Mouse (Mus musculus): ENCODE measurements at regions not wholly inside any gene's neighbourhood (a gene's known extent, or its start where the extent isn't known, plus 50 kb on each side); places are given as distances from the start of the nearest gene placed in this dataset.

- Histone ChIP-seq H3K9ac (no peak overlapping the region), H3K27ac (no peak overlapping the region), H3K9me3 (no peaks in the 10 kb centered on the region), H3K4me1 (no peaks in the 10 kb centered on the region), H3K4me2 (replicated peaks) (no peak overlapping the region), H3K27me3 (replicated peaks) (no peaks in the 10 kb centered on the region), H3K4me3 (no peak overlapping the region), H3K36me3 (no peaks in the 10 kb centered on the region)
- ATAC-seq (ENCODE audit: low FRiP score, low read depth), result no peak
Measured at GRCm38 (mm10) chr8:44656031-44656430, 279.2 kb upstream of the Fat1 start.

GRCm38 (mm10) chr8:44656470-44656869 is 278.8 kb upstream of the Fat1 start:
- H3K36me3 ChIP-seq, result no peaks in the 10 kb centered on the region
- H3K4me3 ChIP-seq, result no peak overlapping the region
- H3K9me3 ChIP-seq, result no peaks in the 10 kb centered on the region
- H3K4me2 ChIP-seq (replicated peaks), result no peak overlapping the region
- no peak overlapping the region for H3K9ac ChIP-seq
- no peaks in the 10 kb centered on the region for H3K4me1 ChIP-seq
- no peak for ATAC-seq (ENCODE audit: low FRiP score, low read depth)
- no peaks in the 10 kb centered on the region for H3K27me3 ChIP-seq (replicated peaks)
- WGBS, result 82% methylated on average over 4 of the region's 4 CpGs
- no peak overlapping the region for H3K27ac ChIP-seq

- no peak for ATAC-seq (ENCODE audit: low FRiP score, low read depth)
- WGBS, result 79% methylated on average over 2 of the region's 2 CpGs
- no peaks in the 10 kb centered on the region for H3K36me3 ChIP-seq
- no peaks in the 10 kb centered on the region for H3K9me3 ChIP-seq
- no peak overlapping the region for H3K4me2 ChIP-seq (replicated peaks)
- no peaks in the 10 kb centered on the region for H3K4me1 ChIP-seq
- H3K9ac ChIP-seq, result no peak overlapping the region
- H3K27me3 ChIP-seq (replicated peaks), result no peaks in the 10 kb centered on the region
- H3K27ac ChIP-seq, result no peak overlapping the region
- H3K4me3 ChIP-seq, result no peak overlapping the region
Measured at GRCm38 (mm10) chr8:44661696-44662095, 273.6 kb upstream of the Fat1 start.

GRCm38 (mm10) chr8:44687126-44687525 is 248.1 kb upstream of the Fat1 start:
- Histone ChIP-seq H3K4me2 (replicated peaks) (no peak overlapping the region), H3K9me3 (no peaks in the 10 kb centered on the region), H3K4me3 (no peak overlapping the region), H3K36me3 (no peaks in the 10 kb centered on the region), H3K27me3 (replicated peaks) (no peaks in the 10 kb centered on the region), H3K4me1 (no peaks in the 10 kb centered on the region), H3K9ac (no peak overlapping the region), H3K27ac (no peak overlapping the region)
- 85% methylated on average over 9 of the region's 9 CpGs for WGBS
- no peak for ATAC-seq (ENCODE audit: low FRiP score, low read depth)

- no peaks in the 10 kb centered on the region for H3K36me3 ChIP-seq
- no peak overlapping the region for H3K4me2 ChIP-seq (replicated peaks)
- H3K4me1 ChIP-seq, result 0 out of 2 replicates have a peak, but pooled peaks cover 8% of the 10 kb centered on the region
- WGBS, result 89% methylated on average over 9 of the region's 9 CpGs
- no peak overlapping the region for H3K4me3 ChIP-seq
- no peak overlapping the region for H3K9ac ChIP-seq
- H3K9me3 ChIP-seq, result no peaks in the 10 kb centered on the region
- H3K27me3 ChIP-seq (replicated peaks), result no peaks in the 10 kb centered on the region
- H3K27ac ChIP-seq, result no peak overlapping the region
- no peak for ATAC-seq (ENCODE audit: low FRiP score, low read depth)
Measured at GRCm38 (mm10) chr8:44689837-44690592, 245.2 kb upstream of the Fat1 start.

GRCm38 (mm10) chr8:44690593-44690950 is 244.7 kb upstream of the Fat1 start:
- 89% methylated on average over 4 of the region's 4 CpGs for WGBS
- Histone ChIP-seq H3K9me3 (no peaks in the 10 kb centered on the region), H3K4me1 (0 out of 2 replicates have a peak, but pooled peaks cover 8% of the 10 kb centered on the region), H3K27me3 (replicated peaks) (no peaks in the 10 kb centered on the region), H3K4me2 (replicated peaks) (no peak overlapping the region), H3K4me3 (no peak overlapping the region), H3K9ac (no peak overlapping the region), H3K27ac (no peak overlapping the region), H3K36me3 (no peaks in the 10 kb centered on the region)
- no peak for ATAC-seq (ENCODE audit: low FRiP score, low read depth)

- no peaks in the 10 kb centered on the region for H3K9me3 ChIP-seq
- no peak overlapping the region for H3K27ac ChIP-seq
- H3K27me3 ChIP-seq (replicated peaks), result no peaks in the 10 kb centered on the region
- H3K4me3 ChIP-seq, result no peak overlapping the region
- ATAC-seq (ENCODE audit: low FRiP score, low read depth), result no peak
- H3K4me1 ChIP-seq, result peaks cover 13% of the 10 kb centered on the region; the same call in 1 of the 2 replicates
- H3K36me3 ChIP-seq, result no peaks in the 10 kb centered on the region
- 84% methylated on average over 7 of the region's 7 CpGs for WGBS
- H3K9ac ChIP-seq, result no peak overlapping the region
- H3K4me2 ChIP-seq (replicated peaks), result no peak overlapping the region
Measured at GRCm38 (mm10) chr8:44691140-44691539, 244.1 kb upstream of the Fat1 start.

- Histone ChIP-seq H3K36me3 (no peaks in the 10 kb centered on the region), H3K27ac (no peak overlapping the region), H3K9ac (no peak overlapping the region), H3K9me3 (no peaks in the 10 kb centered on the region), H3K27me3 (replicated peaks) (no peaks in the 10 kb centered on the region), H3K4me1 (peaks cover 18% of the 10 kb centered on the region; the same call in 1 of the 2 replicates), H3K4me2 (replicated peaks) (no peak overlapping the region), H3K4me3 (no peak overlapping the region)
- no peak for ATAC-seq (ENCODE audit: low FRiP score, low read depth)
- 79% methylated on average over 8 of the region's 8 CpGs for WGBS
Measured at GRCm38 (mm10) chr8:44692036-44692688, 243.1 kb upstream of the Fat1 start.

GRCm38 (mm10) chr8:44694861-44695260 is 240.4 kb upstream of the Fat1 start:
- no peak for ATAC-seq (ENCODE audit: low FRiP score, low read depth)
- Histone ChIP-seq H3K4me3 (no peak overlapping the region), H3K27ac (no peak overlapping the region), H3K36me3 (no peaks in the 10 kb centered on the region), H3K4me2 (replicated peaks) (no peak overlapping the region), H3K4me1 (peaks cover 18% of the 10 kb centered on the region; the same call in 1 of the 2 replicates), H3K9ac (no peak overlapping the region), H3K27me3 (replicated peaks) (no peaks in the 10 kb centered on the region), H3K9me3 (no peaks in the 10 kb centered on the region)
- 60% methylated on average over 9 of the region's 9 CpGs for WGBS

GRCm38 (mm10) chr8:44696066-44696853 is 239.0 kb upstream of the Fat1 start:
- Histone ChIP-seq H3K4me2 (replicated peaks) (no peak overlapping the region), H3K27me3 (replicated peaks) (no peaks in the 10 kb centered on the region), H3K9ac (no peak overlapping the region), H3K4me1 (peaks cover 18% of the 10 kb centered on the region; the same call in 1 of the 2 replicates), H3K27ac (no peak overlapping the region), H3K9me3 (no peaks in the 10 kb centered on the region), H3K36me3 (no peaks in the 10 kb centered on the region), H3K4me3 (no peak overlapping the region)
- ATAC-seq (ENCODE audit: low FRiP score, low read depth), result peak; percentile 75
- 41% methylated on average over 9 of the region's 9 CpGs for WGBS

GRCm38 (mm10) chr8:44699384-44700105 is 235.7 kb upstream of the Fat1 start:
- no peaks in the 10 kb centered on the region for H3K36me3 ChIP-seq
- no peak overlapping the region for H3K4me2 ChIP-seq (replicated peaks)
- H3K4me1 ChIP-seq, result peaks cover 13% of the 10 kb centered on the region; the same call in 1 of the 2 replicates
- 84% methylated on average over 18 of the region's 18 CpGs for WGBS
- no peak overlapping the region for H3K9ac ChIP-seq
- ATAC-seq (ENCODE audit: low FRiP score, low read depth), result no peak
- H3K27me3 ChIP-seq (replicated peaks), result no peaks in the 10 kb centered on the region
- no peaks in the 10 kb centered on the region for H3K9me3 ChIP-seq
- no peak overlapping the region for H3K4me3 ChIP-seq
- no peak overlapping the region for H3K27ac ChIP-seq

Data from neural tube, embryonic 12.5 days (tissue).